Mouse (Mus musculus) cortical plate, adult 2 months (tissue): ENCODE data around the gene Shank2.

Experiments used
- CTCF ChIP-seq: fragments of 200-500 bp; IDR thresholded peaks from 2 replicates; pipeline ENCODE4 v1.5.1; 2011; ENCODE audit warnings: mild to moderate bottlenecking, control low read depth, low read length; ENCODE audit not compliant: insufficient read depth; ENCODE audit errors: extremely low read depth
- POLR2A ChIP-seq: fragments of 200-500 bp; IDR thresholded peaks from 2 replicates; pipeline ENCODE4 v1.6.1; 2011; ENCODE audit warnings: mild to moderate bottlenecking, low read length, control low read depth; ENCODE audit not compliant: insufficient read depth; ENCODE audit errors: extremely low read depth

DNA sequence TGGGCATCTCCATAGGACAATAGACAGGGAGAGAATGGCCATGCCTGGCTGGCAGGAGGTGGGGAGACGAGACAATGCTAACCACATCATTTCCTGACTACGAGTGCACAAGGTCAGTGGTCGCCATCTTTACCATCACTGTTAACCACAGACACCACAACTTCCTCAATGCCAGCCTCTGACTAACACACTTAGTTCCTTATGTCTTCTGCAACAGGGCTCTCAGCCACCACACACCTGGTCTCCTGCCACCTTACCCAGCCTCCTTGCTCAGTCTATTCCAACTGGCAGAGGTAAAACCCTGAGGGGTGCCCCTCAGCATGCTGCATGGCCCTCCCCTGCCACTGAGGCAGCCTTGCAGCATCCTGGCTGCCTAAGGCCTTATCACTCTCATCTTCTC, 445.4 kb downstream of the Shank2 start:
- TF ChIP-seq POLR2A (no peak), CTCF (no peak)
